In the genomic region with DNA sequence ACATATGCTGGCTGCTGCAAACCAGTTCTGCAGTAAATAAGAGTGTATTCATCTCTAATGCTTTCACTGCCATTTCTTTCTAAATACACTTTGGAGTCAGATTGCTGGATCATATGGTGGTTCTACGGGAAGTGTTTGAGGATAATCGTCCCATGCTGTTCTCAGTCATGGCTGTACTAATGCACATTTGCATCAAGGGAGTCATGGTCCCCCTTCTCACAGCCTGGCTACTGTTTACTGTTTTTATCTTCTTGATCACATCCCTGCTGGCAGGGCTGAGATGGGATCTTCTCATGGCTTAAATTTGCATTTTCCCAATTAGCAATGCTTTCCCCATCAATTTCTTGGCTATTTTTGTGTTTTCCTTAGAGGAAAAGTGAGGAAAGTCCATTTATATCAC, we compare ENCODE assay signal across 17 mouse cellular contexts.
A peak's percentile ranks its signal among the peaks of the same experiment; 100 is the strongest.
DNase-seq lines count a peak whose midpoint lies in the region; ATAC-seq and TF ChIP-seq lines count a peak whose summit lies in the region.
"Had no signal": no experiment of that assay in that cellular context is flagged by ENCODE, and none has a peak within 500 bp of the region (broad histone marks: within the 10 kb centered on the region; RNA-seq: fewer than 3 reads in every experiment).

No protein-coding gene starts in this region.

- TF ChIP-seq POLR2A in brain, embryonic 14.5 days (IDR thresholded peaks at IDR 0.05; ENCODE audit: borderline replicate concordance, extremely low read depth, insufficient read depth, insufficient read length, poor library complexity, severe bottlenecking): no peak

- no peak for ATAC-seq in forebrain, embryonic 14.5 days
- no peak for ATAC-seq in forebrain, embryonic 12.5 days (ENCODE audit: low FRiP score)
- ATAC-seq in heart, embryonic 15.5 days (replicated peaks; ENCODE audit: insufficient number of reproducible peaks, insufficient read depth, low FRiP score, low read depth): no peak
- ATAC-seq in erythroid progenitor cell, adult 5-6 weeks (replicated peaks; ENCODE audit: low FRiP score, poor library complexity, severe bottlenecking): no peak
- ATAC-seq: liver, postnatal 0 days had no signal

- WGBS in forebrain, embryonic 14.5 days: 44% methylated on average over 2 of the region's 2 CpGs
- WGBS in forebrain, embryonic 12.5 days: 68% methylated on average over 2 of the region's 2 CpGs
- 77% methylated on average over 2 of the region's 2 CpGs for WGBS in heart, embryonic 15.5 days

- no peaks in the 10 kb centered on the region for H3K36me3 ChIP-seq in forebrain, embryonic 14.5 days (ENCODE audit: control insufficient read depth, insufficient read depth, low read length)
- H3K36me3 ChIP-seq in forebrain, embryonic 12.5 days (replicated peaks): no peaks in the 10 kb centered on the region
- no peaks in the 10 kb centered on the region for H3K36me3 ChIP-seq in heart, embryonic 15.5 days
- H3K36me3 ChIP-seq: embryonic facial prominence, embryonic 10.5 days; neural tube, embryonic 15.5 days had no signal

- H3K9ac ChIP-seq in forebrain, embryonic 14.5 days (ENCODE audit: low read length): no peak overlapping the region
- H3K9ac ChIP-seq in forebrain, embryonic 12.5 days: no peak overlapping the region
- H3K9ac ChIP-seq in heart, embryonic 15.5 days: no peak overlapping the region
- H3K9ac ChIP-seq: liver, postnatal 0 days; neural tube, embryonic 15.5 days had no signal

- H3K27me3 ChIP-seq in forebrain, embryonic 14.5 days (replicated peaks; ENCODE audit: control insufficient read depth, insufficient read depth, low read length): no peaks in the 10 kb centered on the region
- H3K27me3 ChIP-seq in forebrain, embryonic 12.5 days: no peaks in the 10 kb centered on the region
- no peaks in the 10 kb centered on the region for H3K27me3 ChIP-seq in heart, embryonic 15.5 days
- H3K27me3 ChIP-seq: neural tube, embryonic 15.5 days had no signal

- H3K4me3 ChIP-seq in forebrain, embryonic 14.5 days (ENCODE audit: low read depth, low read length): no peak overlapping the region
- no peak overlapping the region for H3K4me3 ChIP-seq in forebrain, embryonic 12.5 days (replicated peaks)
- no peak overlapping the region for H3K4me3 ChIP-seq in heart, embryonic 15.5 days
- H3K4me3 ChIP-seq in layer of hippocampus, adult 2 months: no peak overlapping the region
- H3K4me3 ChIP-seq: embryonic facial prominence, embryonic 10.5 days; neural tube, embryonic 15.5 days had no signal

- peak; percentile 38 for DNase-seq in forebrain, embryonic 14.5 days (ENCODE audit: low spot score)
- DNase-seq in heart, postnatal 14 days: no peak
- no peak for DNase-seq in layer of hippocampus, adult 2 months (ENCODE audit: low spot score in 2 of 2)
- no peak for DNase-seq in layer of hippocampus, postnatal 25 days (ENCODE audit: extremely low spot score in 1 of 2, low spot score in 1 of 2)
- DNase-seq in brain, embryonic 14.5 days (ENCODE audit: low read depth): peak; percentile 66
- DNase-seq: cerebellum, adult 8-10 months; gastrocnemius, postnatal 14 days; liver, postnatal 0 days; lung, postnatal 4 days; right cerebral cortex, postnatal 14 days; spleen, adult 18-20 months; thymus, postnatal 36 days had no signal

- intact Hi-C loops in heart, postnatal 14 days (cut with DNase I): loop anchor here (5.0 kb wide), 1 partner anchor 166 kb away; no protein-coding TSS in a partner anchor

- no peak for TF ChIP-seq CTCF in layer of hippocampus, adult 2 months (conservative IDR thresholded peaks at IDR 0.05)
- no peak for TF ChIP-seq CTCF in brain, embryonic 14.5 days (IDR thresholded peaks at IDR 0.05; ENCODE audit: borderline replicate concordance, extremely low read depth, insufficient read depth, insufficient read length)

- no peak overlapping the region for H3K4me2 ChIP-seq in forebrain, embryonic 14.5 days (ENCODE audit: low read length)
- no peak overlapping the region for H3K4me2 ChIP-seq in forebrain, embryonic 12.5 days
- H3K4me2 ChIP-seq in heart, embryonic 15.5 days: no peak overlapping the region
- H3K4me2 ChIP-seq: neural tube, embryonic 15.5 days had no signal

- H3K4me1 ChIP-seq in forebrain, embryonic 14.5 days (ENCODE audit: control insufficient read depth, insufficient read depth, low read length): no peaks in the 10 kb centered on the region
- peaks cover 5% of the 10 kb centered on the region; the same call in 1 of the 2 replicates for H3K4me1 ChIP-seq in forebrain, embryonic 12.5 days
- no peaks in the 10 kb centered on the region for H3K4me1 ChIP-seq in heart, embryonic 15.5 days (replicated peaks)
- H3K4me1 ChIP-seq: embryonic facial prominence, embryonic 10.5 days had no signal

- no peaks in the 10 kb centered on the region for H3K9me3 ChIP-seq in forebrain, embryonic 14.5 days (replicated peaks; ENCODE audit: control insufficient read depth, low read length)
- no peaks in the 10 kb centered on the region for H3K9me3 ChIP-seq in forebrain, embryonic 12.5 days
- H3K9me3 ChIP-seq in heart, embryonic 15.5 days (replicated peaks): no peaks in the 10 kb centered on the region
- H3K9me3 ChIP-seq: embryonic facial prominence, embryonic 10.5 days; neural tube, embryonic 15.5 days had no signal

- H3K27ac ChIP-seq in forebrain, embryonic 14.5 days (ENCODE audit: low read depth, low read length): no peak overlapping the region
- no peak overlapping the region for H3K27ac ChIP-seq in forebrain, embryonic 12.5 days
- peak overlapping the region; percentile 26; the same call in 1 of the 2 replicates for H3K27ac ChIP-seq in heart, embryonic 15.5 days
- peak overlapping the region; percentile 53; the same call in 1 of the 2 replicates for H3K27ac ChIP-seq in layer of hippocampus, adult 2 months
- H3K27ac ChIP-seq: embryonic facial prominence, embryonic 10.5 days; neural tube, embryonic 15.5 days had no signal

Comparison
In these comparisons a context has a peak if more than half of its experiments do, and no peak if none do; other contexts are left out.
1. DNase-seq: peak in forebrain, embryonic 14.5 days (single experiment) and brain, embryonic 14.5 days (single experiment); none in heart, postnatal 14 days (0 of 2), layer of hippocampus, adult 2 months (0 of 2) and layer of hippocampus, postnatal 25 days (0 of 2).
2. H3K27ac ChIP-seq: peak in heart, embryonic 15.5 days (single experiment) and layer of hippocampus, adult 2 months (single experiment); none in forebrain, embryonic 14.5 days (single experiment) and forebrain, embryonic 12.5 days (single experiment).